Mouse (Mus musculus): Measurements from ENCODE around the gene Usp17la.
"Not testable (repeated sequence)": the region's sequence is repeated elsewhere in the genome, so short reads cannot be mapped to it uniquely, and the experiment has no call there.

The Usp17la gene

GRCm38 (mm10) chr7:104856709-104857108 is at the start of gene Usp17la:
Gene Usp17la, plus strand, starts transcription at chr7:104857009.
- not testable (repeated sequence) for DNase-seq (ENCODE audit: low read depth, low spot score)

- DNase-seq (ENCODE audit: low read depth, low spot score): not testable (repeated sequence)
Measured at GRCm38 (mm10) chr7:104810335-104810734, 46.5 kb upstream of the Usp17la start.

- no peak for DNase-seq (ENCODE audit: low read depth, low spot score)
Measured at GRCm38 (mm10) chr7:104842503-104842902, 14.3 kb upstream of the Usp17la start, which contains the start of gene Usp17lb. Gene Usp17lb, minus strand, starts transcription at chr7:104842603.

- no peak for DNase-seq (ENCODE audit: low read depth, low spot score)
Measured at GRCm38 (mm10) chr7:104843731-104844287, 13.0 kb upstream of the Usp17la start.

- not testable (repeated sequence) for DNase-seq (ENCODE audit: low read depth, low spot score)
Measured at GRCm38 (mm10) chr7:104851546-104851945, 5.3 kb upstream of the Usp17la start.

GRCm38 (mm10) chr7:104855248-104855750 is 1.5 kb upstream of the Usp17la start:
- no peak for DNase-seq (ENCODE audit: low read depth, low spot score)

GRCm38 (mm10) chr7:104857683-104858082 is 874 bp downstream of the Usp17la start:
- DNase-seq (ENCODE audit: low read depth, low spot score): no peak

GRCm38 (mm10) chr7:104861381-104861780 is 4.6 kb downstream of the Usp17la start:
- DNase-seq (ENCODE audit: low read depth, low spot score): no peak

- no peak for DNase-seq (ENCODE audit: low read depth, low spot score)
Measured at GRCm38 (mm10) chr7:104877731-104878130, 20.9 kb downstream of the Usp17la start, which contains the start of gene Olfr665. Gene Olfr665, plus strand, starts transcription at chr7:104878031.

- DNase-seq (ENCODE audit: low read depth, low spot score): no peak
Measured at GRCm38 (mm10) chr7:104895852-104896251, 39.0 kb downstream of the Usp17la start, which contains the start of gene Olfr666. Gene Olfr666, minus strand, starts transcription at chr7:104895952.
